Mouse (Mus musculus) bone marrow, adult 2 months (tissue): ENCODE data around the gene Crabp2. TPM values are rescaled to one million over a fixed set of nuclear protein-coding genes. Genes with fewer than 3 reads are reported as not detected.

Source experiments
- H3K27ac ChIP-seq: fragments of 200-500 bp; 2 replicates; pipeline ENCODE4 v1.5.1; 2012; ENCODE audit warnings: low read depth, mild to moderate bottlenecking, control low read depth, inconsistent platforms, low read length; ENCODE audit not compliant: control insufficient read depth, poor library complexity, insufficient read depth
- H3K4me1 ChIP-seq: fragments of 200-500 bp; 2 replicates; pipeline ENCODE4 v1.6.1; 2011; ENCODE audit warnings: low read length; ENCODE audit not compliant: control insufficient read depth, insufficient read depth
- H3K4me3 ChIP-seq: fragments of 200-500 bp; replicated peaks from 2 replicates; pipeline ENCODE3; 2011; ENCODE audit warnings: mild to moderate bottlenecking, low read depth, low read length, control low read depth; ENCODE audit not compliant: control insufficient read depth
- CTCF ChIP-seq: fragments of 200-500 bp; IDR thresholded peaks from 2 replicates; pipeline ENCODE4 v1.5.1; 2011; ENCODE audit warnings: low read length, control low read depth; ENCODE audit not compliant: control insufficient read depth, insufficient read depth
- POLR2A ChIP-seq: fragments of 200-500 bp; IDR thresholded peaks from 2 replicates; pipeline ENCODE4 v1.6.1; 2011; ENCODE audit warnings: low read depth, mild to moderate bottlenecking, control low read depth, low read length, borderline replicate concordance; ENCODE audit not compliant: control insufficient read depth
- WGBS: fragments of 180-500 bp; shearing (Covaris S2); methylation state at CpG from one replicate; pipeline ENCODE4 v1.1.7; 2018; 5-methylcytosine and 5-hydroxymethylcytosine counted together
- polyA plus RNA-seq: library from polyadenylated mRNA; stranded (reverse); fragments of >200 nt; gene quantifications from 2 replicates; pipeline ENCODE4 v1.2.4, GENCODE M21; 2011; ENCODE audit warnings: low replicate concordance; ENCODE audit not compliant: missing spikeins, insufficient read depth, insufficient read length

Gene Crabp2
- polyA plus RNA-seq, 1 experiment = 3.3 TPM

- no peaks in the 10 kb centered on the region; the same call in 1 of the 2 replicates for H3K4me1 ChIP-seq
- H3K4me3 ChIP-seq = no peak overlapping the region
- H3K27ac ChIP-seq = no peak overlapping the region
- TF ChIP-seq POLR2A (no peak), CTCF (no peak)
- WGBS = 90% methylated on average over 1 of the region's 1 CpGs
These were observed 29.9 kb upstream of the Crabp2 start for GRCm38 (mm10) chr3:87918551-87918950.

GRCm38 (mm10) chr3:87919336-87920108, 28.9 kb upstream of the Crabp2 start, which contains the start of gene Mrpl24:
Mrpl24 (plus strand) TSS chr3:87919506.
- TF ChIP-seq POLR2A = no peak
- no peak for TF ChIP-seq CTCF
- WGBS = under 1% methylated on average over 30 of the region's 30 CpGs
- peak within 1 kb of the TSS; percentile 52 for H3K27ac ChIP-seq
- peak within 1 kb of the TSS; percentile 94 for H3K4me3 ChIP-seq
- no peaks in the 10 kb centered on the region; the same call in 1 of the 2 replicates for H3K4me1 ChIP-seq

- no peak for TF ChIP-seq CTCF
- TF ChIP-seq POLR2A = no peak
- H3K27ac ChIP-seq = no peak overlapping the region
- WGBS = 51% methylated on average over 9 of the region's 9 CpGs
- H3K4me3 ChIP-seq = no peak overlapping the region
- H3K4me1 ChIP-seq = no peaks in the 10 kb centered on the region; the same call in 1 of the 2 replicates
These were observed 28.1 kb upstream of the Crabp2 start for GRCm38 (mm10) chr3:87920270-87920943.

GRCm38 (mm10) chr3:87924996-87925395, 23.5 kb upstream of the Crabp2 start:
- Histone ChIP-seq H3K4me3 (no peak overlapping the region), H3K4me1 (peaks cover 1% of the 10 kb centered on the region; the same call in 1 of the 2 replicates), H3K27ac (no peak overlapping the region)
- WGBS = 91% methylated on average over 7 of the region's 7 CpGs
- TF ChIP-seq POLR2A = no peak
- no peak for TF ChIP-seq CTCF

- H3K4me1 ChIP-seq = peaks cover 3% of the 10 kb centered on the region; the same call in 1 of the 2 replicates
- 88% methylated on average over 5 of the region's 5 CpGs for WGBS
- no peak overlapping the region for H3K4me3 ChIP-seq
- no peak for TF ChIP-seq POLR2A
- no peak overlapping the region for H3K27ac ChIP-seq
These were observed 21.0 kb upstream of the Crabp2 start for GRCm38 (mm10) chr3:87927452-87927851.

- no peak for TF ChIP-seq CTCF
- TF ChIP-seq POLR2A = no peak
- peaks cover 3% of the 10 kb centered on the region; the same call in 1 of the 2 replicates for H3K4me1 ChIP-seq
- peak overlapping the region; percentile 79 for H3K27ac ChIP-seq
- H3K4me3 ChIP-seq = peak overlapping the region; percentile 96
- 2% methylated on average over 26 of the region's 26 CpGs for WGBS
These were observed 19.0 kb upstream of the Crabp2 start for GRCm38 (mm10) chr3:87929341-87930077.

- peaks cover 3% of the 10 kb centered on the region; the same call in 1 of the 2 replicates for H3K4me1 ChIP-seq
- H3K27ac ChIP-seq = peak within 1 kb of the TSS; percentile 79
- WGBS = under 1% methylated on average over 78 of the region's 78 CpGs
- peak within 1 kb of the TSS; percentile 96 for H3K4me3 ChIP-seq
- TF ChIP-seq CTCF (peak; percentile 87), POLR2A (peak; percentile 70; the same call in 1 of the 2 replicates)
These were observed 18.2 kb upstream of the Crabp2 start, which contains the start of the genes Isg20l2 and Rrnad1 for GRCm38 (mm10) chr3:87930078-87930795. Isg20l2 (plus strand) TSS chr3:87930314. Rrnad1 (minus strand) TSS chr3:87930717.
